Mouse (Mus musculus) yolk sac, embryonic 10.5 days (tissue): Measurements from ENCODE around the gene Evi2a.

Source experiments
- DNase-seq: peaks from one replicate; pipeline ENCODE4 v3.0.0-alpha.2; 2017; ENCODE audit warnings: low spot score

The Evi2a gene

GRCm38 (mm10) chr11:79524310-79524575 is 6.2 kb downstream of the Evi2a start:
- DNase-seq: no peak

GRCm38 (mm10) chr11:79523560-79524309 is 6.7 kb downstream of the Evi2a start, which contains the start of gene Evi2b:
Gene Evi2b (minus strand): TSS chr11:79523762.
- DNase-seq: no peak

GRCm38 (mm10) chr11:79522944-79523343 is 7.5 kb downstream of the Evi2a start:
- DNase-seq: no peak

- DNase-seq: no peak
These were observed 8.5 kb downstream of the Evi2a start for GRCm38 (mm10) chr11:79521930-79522329.

- no peak for DNase-seq
These were observed 9.6 kb downstream of the Evi2a start for GRCm38 (mm10) chr11:79520772-79521171.

- no peak for DNase-seq
These were observed 10.5 kb downstream of the Evi2a start for GRCm38 (mm10) chr11:79519878-79520291.

- no peak for DNase-seq
These were observed 11.1 kb downstream of the Evi2a start for GRCm38 (mm10) chr11:79519299-79519698.

- no peak for DNase-seq
These were observed 14.6 kb downstream of the Evi2a start for GRCm38 (mm10) chr11:79515798-79516197.

- no peak for DNase-seq
These were observed 15.1 kb downstream of the Evi2a start for GRCm38 (mm10) chr11:79515331-79515730.

- DNase-seq: no peak
These were observed 18.4 kb downstream of the Evi2a start for GRCm38 (mm10) chr11:79511970-79512369.

- DNase-seq: no peak
These were observed 25.9 kb downstream of the Evi2a start for GRCm38 (mm10) chr11:79504506-79504905.

GRCm38 (mm10) chr11:79503845-79504244 is 26.6 kb downstream of the Evi2a start, which contains the start of gene Omg:
Gene Omg (minus strand): TSS chr11:79504084.
- no peak for DNase-seq

- DNase-seq: no peak
These were observed 27.5 kb downstream of the Evi2a start for GRCm38 (mm10) chr11:79502917-79503316.

- DNase-seq: no peak
These were observed 35.2 kb downstream of the Evi2a start for GRCm38 (mm10) chr11:79494976-79495800.

GRCm38 (mm10) chr11:79484721-79485120 is 45.7 kb downstream of the Evi2a start:
- DNase-seq: no peak

- no peak for DNase-seq
These were observed 46.4 kb downstream of the Evi2a start for GRCm38 (mm10) chr11:79483876-79484528.

GRCm38 (mm10) chr11:79483392-79483791 is 47.0 kb downstream of the Evi2a start:
- no peak for DNase-seq
